Mouse (Mus musculus) embryo, embryonic 11 days (tissue): ENCODE measurements around the gene Med13.
"Not testable (repeated sequence)": the region's sequence is repeated elsewhere in the genome, so short reads cannot be mapped to it uniquely, and the experiment has no call there.

Source experiments
- DNase-seq: peaks from one replicate; pipeline ENCODE4 v3.0.0-alpha.2; 2015

The Med13 gene

GRCm38 (mm10) chr11:86378981-86379380 is 21.6 kb upstream of the Med13 start:
- DNase-seq, result no peak

- DNase-seq, result no peak
These were observed 20.4 kb upstream of the Med13 start for GRCm38 (mm10) chr11:86377841-86378240.

GRCm38 (mm10) chr11:86376707-86377106 is 19.3 kb upstream of the Med13 start:
- no peak for DNase-seq

GRCm38 (mm10) chr11:86375086-86375485 is 17.7 kb upstream of the Med13 start:
- DNase-seq, result no peak

- DNase-seq, result no peak
These were observed 13.9 kb upstream of the Med13 start for GRCm38 (mm10) chr11:86371266-86371665.

- no peak for DNase-seq
These were observed 12.5 kb upstream of the Med13 start for GRCm38 (mm10) chr11:86369860-86370259.

- peak; percentile 27 for DNase-seq
These were observed 11.6 kb upstream of the Med13 start for GRCm38 (mm10) chr11:86369003-86369402.

- no peak for DNase-seq
These were observed 7.5 kb upstream of the Med13 start for GRCm38 (mm10) chr11:86364709-86365452.

- peak; percentile 99 for DNase-seq
These were observed 654 bp upstream of the Med13 start for GRCm38 (mm10) chr11:86357984-86358528.

- DNase-seq, result no peak
These were observed 1.2 kb downstream of the Med13 start for GRCm38 (mm10) chr11:86356007-86356853.

GRCm38 (mm10) chr11:86353586-86353985 is 3.8 kb downstream of the Med13 start:
- no peak for DNase-seq

GRCm38 (mm10) chr11:86351766-86352315 is 5.6 kb downstream of the Med13 start:
- no peak for DNase-seq

- DNase-seq, result no peak
These were observed 6.7 kb downstream of the Med13 start for GRCm38 (mm10) chr11:86350636-86351138.

- DNase-seq, result no peak
These were observed 8.1 kb downstream of the Med13 start for GRCm38 (mm10) chr11:86349325-86349724.

GRCm38 (mm10) chr11:86348872-86349271 is 8.5 kb downstream of the Med13 start:
- DNase-seq, result no peak

- no peak for DNase-seq
These were observed 9.8 kb downstream of the Med13 start for GRCm38 (mm10) chr11:86347387-86348122.

- no peak for DNase-seq
These were observed 10.9 kb downstream of the Med13 start for GRCm38 (mm10) chr11:86346525-86346924.

GRCm38 (mm10) chr11:86344940-86345339 is 12.5 kb downstream of the Med13 start:
- not testable (repeated sequence) for DNase-seq

- no peak for DNase-seq
These were observed 33.2 kb downstream of the Med13 start for GRCm38 (mm10) chr11:86324251-86324650.

- DNase-seq, result not testable (repeated sequence)
These were observed 42.4 kb downstream of the Med13 start for GRCm38 (mm10) chr11:86314992-86315391.

- DNase-seq, result no peak
These were observed 47.1 kb downstream of the Med13 start for GRCm38 (mm10) chr11:86310280-86310679.

- DNase-seq, result not testable (repeated sequence)
These were observed 65.2 kb downstream of the Med13 start for GRCm38 (mm10) chr11:86292201-86292600.
